Mouse (Mus musculus) heart, embryonic 16.5 days (tissue): ENCODE results near the gene Ttll12. TPM values are rescaled to one million over a fixed set of nuclear protein-coding genes. Genes with fewer than 3 reads are reported as not detected.
A peak's percentile ranks its signal among the peaks of the same experiment; 100 is the strongest.

Experiments used
- ATAC-seq: fragments of 200-750 bp; cut with Nextera tagmentation; replicated peaks from 2 replicates; pipeline ENCODE4 v1.8.0; 2017; ENCODE audit warnings: moderate number of reproducible peaks; ENCODE audit not compliant: insufficient read depth, low FRiP score; ENCODE audit errors: extremely low read depth
- H3K27ac ChIP-seq: fragments of 300-500 bp; sonication (generic); 2 replicates; pipeline ENCODE4 v1.5.1; 2014; ENCODE audit warnings: mild to moderate bottlenecking, low read length, control low read depth, moderate library complexity
- H3K27me3 ChIP-seq: fragments of 300-500 bp; sonication (generic); 2 replicates; pipeline ENCODE4 v1.6.1; 2014; ENCODE audit warnings: low read length, mixed read lengths; ENCODE audit not compliant: control insufficient read depth, insufficient read depth
- H3K36me3 ChIP-seq: fragments of 300-500 bp; sonication (generic); 2 replicates; pipeline ENCODE4 v1.6.1; 2014; ENCODE audit not compliant: control insufficient read depth, insufficient read depth
- H3K4me1 ChIP-seq: fragments of 300-500 bp; sonication (generic); 2 replicates; pipeline ENCODE4 v1.6.1; 2014; ENCODE audit warnings: low read length, mixed read lengths; ENCODE audit not compliant: control insufficient read depth, insufficient read depth
- H3K4me2 ChIP-seq: fragments of 300-500 bp; sonication (generic); 2 replicates; pipeline ENCODE4 v1.6.1; 2014; ENCODE audit warnings: low read depth, mild to moderate bottlenecking, control low read depth, low read length
- H3K4me3 ChIP-seq: fragments of 300-500 bp; sonication (generic); 2 replicates; pipeline ENCODE4 v1.5.1; 2014; ENCODE audit warnings: mild to moderate bottlenecking, control low read depth, low read length
- H3K9ac ChIP-seq: fragments of 300-500 bp; sonication (generic); 2 replicates; pipeline ENCODE4 v1.6.1; 2014; ENCODE audit warnings: low read length, control low read depth
- H3K9me3 ChIP-seq: fragments of 300-500 bp; sonication (generic); replicated peaks from 2 replicates; pipeline ENCODE4 v1.6.1; 2016; ENCODE audit warnings: low read length; ENCODE audit not compliant: control insufficient read depth
- WGBS: fragments of 180-500 bp; shearing (Covaris S2); extraction: QIAGEN DNeasy Blood & Tissue Kit; methylation state at CpG from one replicate; pipeline ENCODE4 v1.1.7; 2014; 5-methylcytosine and 5-hydroxymethylcytosine counted together
- polyA plus RNA-seq: library from polyadenylated mRNA; unstranded; fragments of >200 nt; fragmentation: Nextera tagmentation; extraction: Ambion mirVana; gene quantifications from 2 replicates; pipeline ENCODE4 v1.2.1, GENCODE M21; 2015

The Ttll12 gene
- polyA plus RNA-seq, 1 experiment from 2014 or later, result 20.7 TPM

GRCm38 (mm10) chr15:83539905-83540304 is 55.1 kb downstream of the Ttll12 start:
- Histone ChIP-seq H3K4me2 (peak overlapping the region; percentile 1), H3K4me3 (no peak overlapping the region), H3K9ac (0 out of 2 replicates have a peak overlapping the region, but pooled peaks have one; percentile 43), H3K27me3 (no peaks in the 10 kb centered on the region), H3K4me1 (peaks cover 44% of the 10 kb centered on the region), H3K36me3 (peaks cover 9% of the 10 kb centered on the region), H3K27ac (peak overlapping the region; percentile 88), H3K9me3 (no peaks in the 10 kb centered on the region)
- 20% methylated on average over 4 of the region's 4 CpGs for WGBS
- peak; percentile 75 for ATAC-seq

GRCm38 (mm10) chr15:83538855-83539254 is 56.1 kb downstream of the Ttll12 start:
- Histone ChIP-seq H3K4me1 (peaks cover 52% of the 10 kb centered on the region), H3K9me3 (no peaks in the 10 kb centered on the region)
- no peak for ATAC-seq

GRCm38 (mm10) chr15:83535890-83536231 is 59.1 kb downstream of the Ttll12 start:
- Histone ChIP-seq H3K9ac (peak overlapping the region; percentile 35; the same call in 1 of the 2 replicates), H3K36me3 (0 out of 2 replicates have a peak, but pooled peaks cover 2% of the 10 kb centered on the region), H3K27me3 (no peaks in the 10 kb centered on the region), H3K4me2 (peak overlapping the region; percentile 8), H3K4me3 (no peak overlapping the region), H3K4me1 (peaks cover 45% of the 10 kb centered on the region), H3K9me3 (no peaks in the 10 kb centered on the region), H3K27ac (peak overlapping the region; percentile 84)
- no peak for ATAC-seq
- 64% methylated on average over 6 of the region's 6 CpGs for WGBS

More at GRCm38 (mm10) chr15:83538855-83539254, 56.1 kb downstream of the Ttll12 start:
- WGBS, result 93% methylated on average over 2 of the region's 2 CpGs
- H3K27ac ChIP-seq, result no peak overlapping the region
- no peak overlapping the region for H3K9ac ChIP-seq
- H3K36me3 ChIP-seq, result peaks cover 9% of the 10 kb centered on the region
- H3K27me3 ChIP-seq, result no peaks in the 10 kb centered on the region
- no peak overlapping the region for H3K4me2 ChIP-seq
- no peak overlapping the region for H3K4me3 ChIP-seq

- H3K9me3 ChIP-seq, result no peaks in the 10 kb centered on the region
- peaks cover 45% of the 10 kb centered on the region for H3K4me1 ChIP-seq
- peak overlapping the region; percentile 62 for H3K9ac ChIP-seq
- H3K27ac ChIP-seq, result peak overlapping the region; percentile 84
- 0 out of 2 replicates have a peak, but pooled peaks cover 2% of the 10 kb centered on the region for H3K36me3 ChIP-seq
- 26% methylated on average over 17 of the region's 17 CpGs for WGBS
- peak; percentile 47 for ATAC-seq
- H3K4me2 ChIP-seq, result peak overlapping the region; percentile 8
- no peak overlapping the region for H3K4me3 ChIP-seq
- no peaks in the 10 kb centered on the region for H3K27me3 ChIP-seq
These were observed 59.7 kb downstream of the Ttll12 start for GRCm38 (mm10) chr15:83534960-83535889.

- H3K36me3 ChIP-seq, result 0 out of 2 replicates have a peak, but pooled peaks cover 2% of the 10 kb centered on the region
- H3K4me2 ChIP-seq, result no peak overlapping the region
- H3K9me3 ChIP-seq, result no peaks in the 10 kb centered on the region
- ATAC-seq, result no peak
- H3K4me3 ChIP-seq, result no peak overlapping the region
- H3K27ac ChIP-seq, result no peak overlapping the region
- H3K4me1 ChIP-seq, result peaks cover 55% of the 10 kb centered on the region
- no peaks in the 10 kb centered on the region for H3K27me3 ChIP-seq
- H3K9ac ChIP-seq, result no peak overlapping the region
- 73% methylated on average over 7 of the region's 7 CpGs for WGBS
These were observed 62.4 kb downstream of the Ttll12 start for GRCm38 (mm10) chr15:83532606-83533005.

- Histone ChIP-seq H3K9ac (no peak overlapping the region), H3K9me3 (no peaks in the 10 kb centered on the region), H3K4me3 (no peak overlapping the region), H3K27me3 (no peaks in the 10 kb centered on the region), H3K4me1 (peaks cover 61% of the 10 kb centered on the region), H3K27ac (no peak overlapping the region), H3K4me2 (no peak overlapping the region), H3K36me3 (0 out of 2 replicates have a peak, but pooled peaks cover 2% of the 10 kb centered on the region)
- WGBS, result 85% methylated on average over 5 of the region's 5 CpGs
- ATAC-seq, result no peak
These were observed 62.9 kb downstream of the Ttll12 start for GRCm38 (mm10) chr15:83531961-83532469.

GRCm38 (mm10) chr15:83530688-83531087 is 64.3 kb downstream of the Ttll12 start:
- Histone ChIP-seq H3K4me2 (no peak overlapping the region), H3K9me3 (no peaks in the 10 kb centered on the region), H3K27me3 (no peaks in the 10 kb centered on the region), H3K4me1 (peaks cover 61% of the 10 kb centered on the region), H3K9ac (peak overlapping the region; percentile 51; the same call in 1 of the 2 replicates), H3K27ac (peak overlapping the region; percentile 73), H3K36me3 (0 out of 2 replicates have a peak, but pooled peaks cover 2% of the 10 kb centered on the region), H3K4me3 (no peak overlapping the region)
- 73% methylated on average over 6 of the region's 6 CpGs for WGBS
- ATAC-seq, result no peak

- no peaks in the 10 kb centered on the region for H3K27me3 ChIP-seq
- H3K36me3 ChIP-seq, result 0 out of 2 replicates have a peak, but pooled peaks cover 2% of the 10 kb centered on the region
- peak overlapping the region; percentile 51; the same call in 1 of the 2 replicates for H3K9ac ChIP-seq
- H3K27ac ChIP-seq, result peak overlapping the region; percentile 73
- no peaks in the 10 kb centered on the region for H3K9me3 ChIP-seq
- 61% methylated on average over 9 of the region's 9 CpGs for WGBS
- H3K4me2 ChIP-seq, result peak overlapping the region; percentile 36; the same call in 1 of the 2 replicates
- ATAC-seq, result no peak
- H3K4me3 ChIP-seq, result no peak overlapping the region
- peaks cover 61% of the 10 kb centered on the region for H3K4me1 ChIP-seq
These were observed 64.7 kb downstream of the Ttll12 start for GRCm38 (mm10) chr15:83530233-83530632.

GRCm38 (mm10) chr15:83529765-83530164 is 65.2 kb downstream of the Ttll12 start:
- Histone ChIP-seq H3K4me1 (peaks cover 61% of the 10 kb centered on the region), H3K27ac (peak overlapping the region; percentile 73), H3K36me3 (0 out of 2 replicates have a peak, but pooled peaks cover 2% of the 10 kb centered on the region), H3K27me3 (no peaks in the 10 kb centered on the region), H3K4me2 (peak overlapping the region; percentile 36; the same call in 1 of the 2 replicates), H3K9me3 (no peaks in the 10 kb centered on the region), H3K4me3 (no peak overlapping the region), H3K9ac (peak overlapping the region; percentile 5; the same call in 1 of the 2 replicates)
- 60% methylated on average over 5 of the region's 5 CpGs for WGBS
- no peak for ATAC-seq
